Mouse (Mus musculus) olfactory bulb, adult 2 months (tissue): ENCODE measurements around the gene Card19. TPM values are rescaled to one million over a fixed set of nuclear protein-coding genes. Genes with fewer than 3 reads are reported as not detected.

Experiments used
- H3K27ac ChIP-seq: fragments of 200-500 bp; 2 replicates; pipeline ENCODE4 v1.5.1; 2012; ENCODE audit warnings: low read depth, low read length; ENCODE audit not compliant: insufficient read depth
- H3K4me1 ChIP-seq: fragments of 200-500 bp; 2 replicates; pipeline ENCODE4 v1.6.1; 2012; ENCODE audit warnings: low read length; ENCODE audit not compliant: control insufficient read depth, insufficient read depth
- H3K4me3 ChIP-seq: fragments of 200-500 bp; 2 replicates; pipeline ENCODE4 v1.5.1; 2012; ENCODE audit warnings: mild to moderate bottlenecking, low read depth, low read length, moderate library complexity; ENCODE audit not compliant: insufficient read depth
- CTCF ChIP-seq: fragments of 200-500 bp; IDR thresholded peaks from 2 replicates; pipeline ENCODE4 v1.5.1; 2012; ENCODE audit warnings: low read depth, mild to moderate bottlenecking, low read length, moderate library complexity; ENCODE audit not compliant: insufficient read depth
- POLR2A ChIP-seq: fragments of 200-500 bp; IDR thresholded peaks from 2 replicates; pipeline ENCODE4 v1.6.1; 2012; ENCODE audit warnings: mild to moderate bottlenecking, low read depth, low read length, moderate library complexity; ENCODE audit not compliant: insufficient read depth
- WGBS: fragments of 180-500 bp; shearing (Covaris S2); methylation state at CpG from one replicate; pipeline ENCODE4 v1.1.7; 2018; 5-methylcytosine and 5-hydroxymethylcytosine counted together
- polyA plus RNA-seq: library from polyadenylated mRNA; stranded (reverse); fragments of >200 nt; gene quantifications from 2 replicates; pipeline ENCODE4 v1.2.4, GENCODE M21; 2012; ENCODE audit warnings: low replicate concordance; ENCODE audit not compliant: missing spikeins, insufficient read depth, insufficient read length

Gene Card19
- polyA plus RNA-seq, 1 experiment: not detected

DNA sequence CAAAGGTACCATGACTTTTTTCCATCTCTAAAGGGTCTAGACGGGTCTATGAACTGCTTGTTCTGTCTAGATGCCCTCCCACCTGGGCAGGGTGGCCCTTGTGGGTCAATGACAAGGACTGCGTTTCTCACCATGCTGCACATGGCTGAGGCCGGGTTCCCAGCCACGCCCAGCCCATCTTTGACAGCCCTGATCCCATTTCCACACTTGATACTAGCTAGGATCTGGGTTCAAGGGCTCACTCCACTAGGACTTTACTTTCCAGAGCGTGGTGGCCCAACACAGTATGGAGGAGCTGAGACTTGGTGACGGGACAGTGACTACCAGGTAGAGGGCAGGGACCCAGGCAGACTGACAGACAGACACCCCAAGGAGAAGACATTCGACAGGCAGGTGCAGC, 13.3 kb downstream of the Card19 start:
- Histone ChIP-seq H3K4me3 (no peak overlapping the region), H3K27ac (no peak overlapping the region), H3K4me1 (peaks cover 9% of the 10 kb centered on the region)
- 95% methylated on average over 7 of the region's 7 CpGs for WGBS
- no peak for TF ChIP-seq CTCF

DNA sequence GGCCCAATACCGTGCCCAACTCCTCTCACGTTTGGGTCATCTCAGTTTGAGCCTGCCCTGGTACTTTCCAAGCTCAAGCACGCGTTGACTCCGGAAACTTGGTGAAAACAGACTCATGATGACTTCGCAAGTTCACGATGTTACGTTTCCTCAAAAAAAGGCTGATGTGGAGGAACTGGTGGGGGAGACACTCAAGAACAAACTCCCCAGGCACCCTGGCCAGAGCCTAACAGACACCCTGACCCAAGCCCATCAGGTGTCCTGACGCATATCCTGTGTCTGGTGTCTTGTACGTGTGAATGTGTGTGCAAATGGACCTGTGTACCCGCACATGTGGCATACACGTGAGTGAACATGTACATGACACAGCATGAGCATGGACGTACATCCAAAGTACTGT, 15.1 kb downstream of the Card19 start:
- 88% methylated on average over 13 of the region's 13 CpGs for WGBS
- H3K27ac ChIP-seq: no peak overlapping the region
- H3K4me3 ChIP-seq: no peak overlapping the region
- TF ChIP-seq POLR2A (no peak), CTCF (no peak)
- peaks cover 9% of the 10 kb centered on the region for H3K4me1 ChIP-seq

DNA sequence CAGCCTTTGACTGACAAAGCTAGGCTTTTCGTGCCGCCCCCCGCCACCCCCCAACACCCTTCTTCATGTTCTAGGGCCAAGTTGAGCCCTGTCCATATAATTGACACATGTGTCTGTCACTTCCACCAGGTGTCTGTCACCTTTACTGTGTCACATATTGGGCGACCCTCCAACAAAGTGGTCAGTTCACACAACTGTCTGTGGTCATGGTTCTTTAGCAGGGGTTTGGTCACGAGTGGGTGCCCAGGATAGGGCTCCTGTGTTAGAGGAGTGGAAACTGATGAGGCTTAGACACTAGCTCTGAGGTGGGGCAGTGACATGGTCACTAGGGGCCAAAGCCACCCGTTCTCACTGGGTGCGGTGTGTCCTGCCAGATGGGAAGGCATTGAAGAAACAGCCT, 15.9 kb downstream of the Card19 start:
- 94% methylated on average over 7 of the region's 7 CpGs for WGBS

DNA sequence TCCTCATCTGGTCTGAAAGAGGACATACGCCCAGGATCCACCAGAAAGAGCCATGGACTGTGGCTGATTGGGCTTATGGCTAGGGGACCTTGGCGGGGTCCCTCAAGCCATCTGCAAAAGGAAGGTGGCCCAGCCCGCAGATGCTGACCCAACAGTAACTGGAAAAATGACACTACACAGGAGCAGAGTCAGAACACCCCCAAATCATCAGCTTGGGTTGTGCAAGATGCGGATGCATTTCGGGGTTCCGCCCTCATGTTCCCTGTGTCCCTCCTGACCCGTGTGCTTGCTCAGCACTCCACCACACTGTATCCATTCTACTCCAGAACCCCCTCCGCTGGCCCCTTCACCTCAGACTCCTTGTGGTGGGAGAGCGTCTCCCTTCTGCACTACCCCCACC, 17.1 kb downstream of the Card19 start:
- no peak overlapping the region for H3K4me3 ChIP-seq
- TF ChIP-seq CTCF (no peak), POLR2A (no peak)
- WGBS: 93% methylated on average over 9 of the region's 9 CpGs
- no peaks in the 10 kb centered on the region; the same call in 1 of the 2 replicates for H3K4me1 ChIP-seq
- H3K27ac ChIP-seq: no peak overlapping the region

More for the DNA sequence above, 15.9 kb downstream of the Card19 start:
- Histone ChIP-seq H3K4me3 (no peak overlapping the region), H3K27ac (no peak overlapping the region), H3K4me1 (peaks cover 3% of the 10 kb centered on the region)
- no peak for TF ChIP-seq POLR2A

DNA sequence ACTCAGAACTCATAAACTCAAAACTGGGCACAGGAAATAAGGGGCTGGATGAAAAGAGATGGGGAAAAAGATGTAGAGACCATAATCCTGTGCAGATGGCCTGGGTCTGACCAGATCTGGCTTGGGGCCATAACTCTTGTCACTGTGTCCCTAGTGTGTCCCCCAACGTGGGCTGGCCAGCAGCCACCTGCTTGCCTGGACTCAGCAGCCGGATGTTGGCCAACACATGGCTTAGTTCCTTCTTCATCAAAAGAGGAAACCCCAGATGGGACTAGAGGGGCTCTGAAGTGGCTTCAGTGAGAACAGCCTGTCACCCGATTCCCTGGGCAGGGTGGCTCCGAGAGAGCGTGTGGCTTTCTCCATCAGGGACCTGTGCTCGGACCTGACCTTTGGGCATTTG, 19.1 kb downstream of the Card19 start:
- no peak overlapping the region for H3K27ac ChIP-seq
- H3K4me3 ChIP-seq: no peak overlapping the region
- no peaks in the 10 kb centered on the region; the same call in 1 of the 2 replicates for H3K4me1 ChIP-seq
- no peak for TF ChIP-seq CTCF
- TF ChIP-seq POLR2A: no peak
- WGBS: 72% methylated on average over 6 of the region's 6 CpGs

DNA sequence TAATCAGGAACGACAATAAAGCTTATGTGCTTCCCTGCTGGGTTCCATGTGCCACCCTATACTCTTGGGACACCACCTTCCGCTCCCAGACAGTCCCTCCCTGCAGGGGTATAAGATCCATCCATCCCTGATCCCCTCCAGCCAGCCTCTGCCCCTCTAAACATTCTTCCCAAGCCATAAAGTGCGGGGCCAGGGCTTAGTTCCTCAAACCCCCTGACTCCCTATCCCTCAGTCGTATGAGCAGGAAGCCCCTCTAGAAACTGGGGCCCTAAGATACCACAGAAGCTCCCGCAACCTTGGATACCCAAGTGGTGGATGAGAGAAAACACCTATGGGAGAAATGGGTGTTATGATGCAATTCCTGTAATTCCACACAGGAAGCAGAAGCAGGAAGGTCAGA, 19.6 kb downstream of the Card19 start:
- 88% methylated on average over 5 of the region's 5 CpGs for WGBS
- TF ChIP-seq CTCF: no peak
- no peak for TF ChIP-seq POLR2A
- no peak overlapping the region for H3K4me3 ChIP-seq
- H3K4me1 ChIP-seq: peaks cover 5% of the 10 kb centered on the region
- no peak overlapping the region for H3K27ac ChIP-seq

DNA sequence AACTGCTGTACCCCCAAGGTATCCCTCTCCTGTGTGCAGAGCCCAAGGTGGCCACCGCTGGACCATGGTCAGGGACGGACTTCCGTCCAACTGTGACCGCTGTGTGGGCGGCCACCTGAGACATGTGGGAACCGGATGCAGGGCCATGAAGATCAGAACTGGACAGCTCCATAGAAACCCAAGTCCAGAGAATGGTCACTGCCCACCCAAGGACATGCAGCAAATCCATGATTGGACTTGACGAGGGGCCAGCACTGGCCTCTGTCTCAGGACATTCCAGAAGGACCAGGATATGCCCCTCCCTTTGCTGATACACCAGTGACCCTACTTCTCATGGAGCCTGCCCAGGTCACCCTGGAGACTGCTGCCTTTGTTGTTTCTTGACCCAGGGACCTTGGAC, 20.2 kb downstream of the Card19 start:
- Histone ChIP-seq H3K4me3 (no peak overlapping the region), H3K27ac (no peak overlapping the region), H3K4me1 (peaks cover 11% of the 10 kb centered on the region)
- WGBS: 92% methylated on average over 7 of the region's 7 CpGs
- no peak for TF ChIP-seq POLR2A
- no peak for TF ChIP-seq CTCF

DNA sequence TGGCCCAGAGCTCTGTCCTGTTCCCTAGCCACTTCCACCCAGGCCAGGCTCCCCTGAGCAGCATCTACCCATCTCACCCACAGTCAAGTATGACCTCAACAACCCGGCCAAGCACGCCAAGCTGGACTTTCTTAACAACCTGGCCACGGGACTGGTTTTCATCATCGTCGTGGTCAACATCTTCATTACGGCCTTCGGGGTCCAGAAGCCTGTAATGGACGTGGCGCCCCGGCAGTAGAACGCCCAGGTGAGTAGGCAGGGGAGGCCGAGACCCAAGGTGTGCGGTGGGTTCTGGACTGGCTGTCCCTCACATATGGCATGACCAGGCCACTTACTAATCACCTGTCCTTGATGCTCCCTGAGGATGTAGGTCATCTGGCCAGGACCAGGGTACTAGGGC, 21.0 kb downstream of the Card19 start:
- TF ChIP-seq POLR2A (no peak), CTCF (no peak)
- Histone ChIP-seq H3K27ac (no peak overlapping the region), H3K4me3 (no peak overlapping the region), H3K4me1 (peaks cover 17% of the 10 kb centered on the region)
- WGBS: 96% methylated on average over 13 of the region's 13 CpGs

DNA sequence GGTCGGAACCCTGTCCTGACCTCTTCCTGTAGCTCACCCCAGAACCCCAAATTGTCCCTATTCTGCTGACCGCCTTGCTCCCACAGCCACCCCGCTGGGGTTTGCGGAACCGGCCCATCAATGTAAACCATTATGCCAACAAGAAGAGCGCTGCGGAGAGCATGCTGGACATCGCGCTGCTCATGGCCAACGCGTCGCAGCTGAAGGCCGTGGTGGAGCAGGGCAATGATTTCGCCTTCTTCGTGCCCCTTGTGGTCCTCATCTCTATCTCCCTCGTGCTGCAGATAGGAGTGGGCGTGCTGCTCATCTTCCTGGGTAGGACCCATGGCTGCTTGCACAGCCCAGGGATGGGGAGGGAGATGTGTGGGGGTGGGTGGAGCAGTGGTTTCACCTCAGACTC, 22.2 kb downstream of the Card19 start:
- Histone ChIP-seq H3K27ac (no peak overlapping the region), H3K4me1 (peaks cover 29% of the 10 kb centered on the region), H3K4me3 (no peak overlapping the region)
- WGBS: 95% methylated on average over 17 of the region's 17 CpGs
- no peak for TF ChIP-seq CTCF
- TF ChIP-seq POLR2A: no peak

DNA sequence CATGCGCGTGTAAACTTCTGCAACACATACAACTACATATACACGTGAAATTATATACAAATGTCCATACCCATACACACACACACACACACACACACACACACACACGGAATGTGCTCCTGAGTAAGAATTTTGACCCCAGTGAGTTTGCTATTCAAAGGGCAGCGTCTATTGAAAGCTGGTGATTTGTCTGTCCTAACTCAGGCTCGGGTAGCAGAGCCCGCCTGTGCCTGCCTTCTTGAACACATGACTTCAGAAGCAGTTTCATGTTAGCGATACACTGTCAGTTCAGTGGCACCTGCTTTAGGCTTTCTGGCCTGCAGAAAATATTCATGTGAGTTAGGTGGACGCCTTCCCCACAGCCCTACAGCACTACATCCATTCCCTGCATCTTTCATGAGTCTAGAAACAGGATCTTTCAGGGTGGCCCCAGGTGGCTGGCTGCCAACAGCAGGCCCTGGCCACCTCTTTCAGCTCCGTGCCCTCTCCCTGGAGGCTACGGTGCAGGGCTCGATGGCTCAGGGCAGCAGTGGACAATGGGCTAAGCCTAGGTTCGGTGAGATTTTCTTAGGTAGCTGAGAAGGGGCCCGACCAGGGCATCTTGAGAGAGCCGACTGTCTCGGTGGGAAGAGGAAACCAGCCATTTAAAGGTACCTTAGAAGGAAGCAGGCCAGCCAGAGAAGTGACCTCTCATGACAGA, 23.5 kb downstream of the Card19 start:
- Histone ChIP-seq H3K4me1 (peaks cover 39% of the 10 kb centered on the region), H3K27ac (no peak overlapping the region), H3K4me3 (no peak overlapping the region)
- TF ChIP-seq POLR2A: no peak
- TF ChIP-seq CTCF: no peak
- WGBS: 66% methylated on average over 16 of the region's 16 CpGs
